Mouse (Mus musculus) stomach, embryonic 16.5 days (tissue): ENCODE data around the gene Sufu. TPM values are rescaled to one million over a fixed set of nuclear protein-coding genes. Genes with fewer than 3 reads are reported as not detected.

Experiments used
- ATAC-seq: fragments of 200-750 bp; cut with Nextera tagmentation; 2 replicates; pipeline ENCODE4 v1.8.0; 2017; ENCODE audit warnings: moderate number of reproducible peaks, moderate TSS enrichment; ENCODE audit not compliant: insufficient read depth, low FRiP score
- H3K27ac ChIP-seq: fragments of 300-500 bp; sonication (generic); 2 replicates; pipeline ENCODE4 v1.5.1; 2014; ENCODE audit warnings: low read length
- H3K27me3 ChIP-seq: fragments of 300-500 bp; sonication (generic); 2 replicates; pipeline ENCODE4 v1.6.1; 2014; ENCODE audit warnings: low read length, control low read depth, mixed read lengths; ENCODE audit not compliant: control insufficient read depth, insufficient read depth
- H3K36me3 ChIP-seq: fragments of 300-500 bp; sonication (generic); 2 replicates; pipeline ENCODE4 v1.6.1; 2014; ENCODE audit warnings: low read length; ENCODE audit not compliant: control insufficient read depth, insufficient read depth
- H3K4me1 ChIP-seq: fragments of 300-500 bp; sonication (generic); 2 replicates; pipeline ENCODE4 v1.6.1; 2014; ENCODE audit warnings: low read length, control low read depth, mixed read lengths; ENCODE audit not compliant: control insufficient read depth, insufficient read depth
- H3K4me2 ChIP-seq: fragments of 300-500 bp; sonication (generic); 2 replicates; pipeline ENCODE4 v1.6.1; 2014; ENCODE audit warnings: low read depth, low read length, mixed read lengths
- H3K4me3 ChIP-seq: fragments of 300-500 bp; sonication (generic); replicated peaks from 2 replicates; pipeline ENCODE4 v1.5.1; 2014; ENCODE audit warnings: mild to moderate bottlenecking, low read length
- H3K9ac ChIP-seq: fragments of 300-500 bp; sonication (generic); 2 replicates; pipeline ENCODE4 v1.6.1; 2014; ENCODE audit warnings: low read length
- H3K9me3 ChIP-seq: fragments of 300-500 bp; sonication (generic); replicated peaks from 2 replicates; pipeline ENCODE4 v1.6.1; 2016; ENCODE audit warnings: low read length, control low read depth; ENCODE audit not compliant: control insufficient read depth
- WGBS: fragments of 180-500 bp; shearing (Covaris S2); extraction: QIAGEN DNeasy Blood & Tissue Kit; methylation state at CpG from one replicate; pipeline ENCODE4 v1.1.7; 2014; 5-methylcytosine and 5-hydroxymethylcytosine counted together
- polyA plus RNA-seq: library from polyadenylated mRNA; unstranded; fragments of >200 nt; fragmentation: Nextera tagmentation; extraction: Ambion mirVana; gene quantifications from 2 replicates; pipeline ENCODE4 v1.2.1, GENCODE M21; 2015

Sufu gene
- polyA plus RNA-seq, 1 experiment from 2014 or later: 26.4 TPM

- no peaks in the 10 kb centered on the region for H3K9me3 ChIP-seq
- peak; percentile 75 for ATAC-seq
- H3K4me1 ChIP-seq: peaks cover 54% of the 10 kb centered on the region
- peak overlapping the region; percentile 12 for H3K4me3 ChIP-seq
- H3K9ac ChIP-seq: peak overlapping the region; percentile 56
- peak overlapping the region; percentile 83 for H3K27ac ChIP-seq
- no peaks in the 10 kb centered on the region for H3K27me3 ChIP-seq
- 11% methylated on average over 20 of the region's 20 CpGs for WGBS
- no peaks in the 10 kb centered on the region for H3K36me3 ChIP-seq
- peak overlapping the region; percentile 50 for H3K4me2 ChIP-seq
These were observed 126.9 kb downstream of the Sufu start for GRCm38 (mm10) chr19:46523480-46524151.

DNA sequence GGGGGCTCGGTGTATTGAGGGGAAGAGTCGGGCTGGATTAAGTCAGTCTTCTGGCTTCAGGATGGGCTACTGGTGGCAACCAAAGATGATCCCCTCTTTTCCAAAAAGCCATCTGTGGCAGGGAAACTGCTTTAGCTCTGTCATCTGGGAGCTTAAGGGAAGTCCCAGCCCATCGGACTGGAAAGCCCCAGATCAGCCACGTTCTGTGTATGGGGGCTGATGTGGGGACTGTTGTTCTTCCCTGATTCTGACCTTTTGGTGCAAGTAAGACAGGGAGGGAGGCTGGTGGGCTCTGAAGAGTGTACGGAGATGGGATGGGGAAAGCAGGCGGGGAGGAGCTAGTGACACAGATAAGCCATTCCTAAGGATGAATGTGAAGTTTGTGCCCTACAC is 127.5 kb downstream of the Sufu start:
- no peak for ATAC-seq
- peak overlapping the region; percentile 12 for H3K4me3 ChIP-seq

GRCm38 (mm10) chr19:46524601-46525321 is 128.1 kb downstream of the Sufu start:
- Histone ChIP-seq H3K27ac (peak overlapping the region; percentile 83), H3K4me3 (0 out of 2 replicates have a peak overlapping the region, but pooled peaks have one; percentile 12), H3K27me3 (no peaks in the 10 kb centered on the region), H3K36me3 (no peaks in the 10 kb centered on the region), H3K4me2 (peak overlapping the region; percentile 50), H3K9me3 (no peaks in the 10 kb centered on the region), H3K9ac (peak overlapping the region; percentile 52), H3K4me1 (peaks cover 57% of the 10 kb centered on the region)
- 28% methylated on average over 14 of the region's 14 CpGs for WGBS
- ATAC-seq: peak; percentile 68

More for the DNA sequence above, 127.5 kb downstream of the Sufu start:
- H3K4me1 ChIP-seq: peaks cover 54% of the 10 kb centered on the region
- no peaks in the 10 kb centered on the region for H3K36me3 ChIP-seq
- H3K9ac ChIP-seq: peak overlapping the region; percentile 52
- H3K27me3 ChIP-seq: no peaks in the 10 kb centered on the region
- H3K27ac ChIP-seq: peak overlapping the region; percentile 83
- peak overlapping the region; percentile 50 for H3K4me2 ChIP-seq
- WGBS: 13% methylated on average over 6 of the region's 6 CpGs
- no peaks in the 10 kb centered on the region for H3K9me3 ChIP-seq

GRCm38 (mm10) chr19:46525691-46526631 is 129.3 kb downstream of the Sufu start:
- Histone ChIP-seq H3K27ac (no peak overlapping the region), H3K4me2 (no peak overlapping the region), H3K9me3 (no peaks in the 10 kb centered on the region), H3K4me3 (no peak overlapping the region), H3K36me3 (no peaks in the 10 kb centered on the region), H3K9ac (no peak overlapping the region), H3K27me3 (no peaks in the 10 kb centered on the region), H3K4me1 (peaks cover 69% of the 10 kb centered on the region)
- WGBS: 72% methylated on average over 10 of the region's 10 CpGs
- ATAC-seq: no peak

GRCm38 (mm10) chr19:46527632-46528528 is 131.2 kb downstream of the Sufu start:
- H3K4me3 ChIP-seq: peak overlapping the region; percentile 12
- WGBS: 43% methylated on average over 17 of the region's 17 CpGs
- H3K27ac ChIP-seq: peak overlapping the region; percentile 84
- H3K36me3 ChIP-seq: no peaks in the 10 kb centered on the region
- no peak for ATAC-seq
- peak overlapping the region; percentile 64 for H3K9ac ChIP-seq
- H3K4me2 ChIP-seq: peak overlapping the region; percentile 47
- H3K9me3 ChIP-seq: no peaks in the 10 kb centered on the region
- H3K4me1 ChIP-seq: peaks cover 79% of the 10 kb centered on the region
- no peaks in the 10 kb centered on the region for H3K27me3 ChIP-seq

GRCm38 (mm10) chr19:46528529-46529213 is 132.0 kb downstream of the Sufu start:
- Histone ChIP-seq H3K27me3 (no peaks in the 10 kb centered on the region), H3K4me3 (peak overlapping the region; percentile 12), H3K4me1 (peaks cover 78% of the 10 kb centered on the region), H3K9me3 (no peaks in the 10 kb centered on the region), H3K9ac (peak overlapping the region; percentile 64), H3K27ac (peak overlapping the region; percentile 84), H3K4me2 (peak overlapping the region; percentile 47), H3K36me3 (no peaks in the 10 kb centered on the region)
- whole genome bisulfite sequencing: 10% methylated on average over 20 of the region's 20 CpGs
- peak; percentile 21 for ATAC-seq

- Histone ChIP-seq H3K36me3 (no peaks in the 10 kb centered on the region), H3K27ac (peak overlapping the region; percentile 84), H3K4me1 (peaks cover 68% of the 10 kb centered on the region), H3K9me3 (no peaks in the 10 kb centered on the region), H3K27me3 (no peaks in the 10 kb centered on the region), H3K4me3 (no peak overlapping the region), H3K4me2 (peak overlapping the region; percentile 47), H3K9ac (peak overlapping the region; percentile 64)
- 27% methylated on average over 13 of the region's 13 CpGs for WGBS
- no peak for ATAC-seq
These were observed 133.1 kb downstream of the Sufu start for GRCm38 (mm10) chr19:46529601-46530448.
